Mouse (Mus musculus) ES-E14 (cell line): Measurements from ENCODE around the gene Mmp24.

Experiments used
- CHD2 ChIP-seq: IDR thresholded peaks from 2 replicates; pipeline ENCODE4 v1.6.1; 2014; ENCODE audit warnings: mild to moderate bottlenecking, low read depth, low read length, inconsistent platforms
- HCFC1 ChIP-seq: IDR thresholded peaks from 2 replicates; pipeline ENCODE4 v1.6.1; 2012; ENCODE audit warnings: low read length, inconsistent platforms, borderline replicate concordance; ENCODE audit not compliant: insufficient read depth
- MAFK ChIP-seq: IDR thresholded peaks from 2 replicates; pipeline ENCODE4 v1.6.1; 2014; ENCODE audit warnings: mild to moderate bottlenecking, low read depth, low read length, inconsistent platforms; ENCODE audit not compliant: insufficient read depth
- ZC3H11A ChIP-seq: IDR thresholded peaks from 2 replicates; pipeline ENCODE4 v1.6.1; 2012; ENCODE audit warnings: low read depth, mild to moderate bottlenecking, inconsistent platforms, low read length, borderline replicate concordance
- ZNF384 ChIP-seq: IDR thresholded peaks from 2 replicates; pipeline ENCODE4 v1.6.1; 2012; ENCODE audit warnings: low read depth, low read length, inconsistent platforms

GRCm38 (mm10) chr2:155848291-155848690, 73.1 kb downstream of the Mmp24 start:
- TF ChIP-seq CHD2 (no peak), HCFC1 (no peak), ZC3H11A (peak; percentile 42; the same call in 1 of the 2 replicates), MAFK (no peak), ZNF384 (no peak)
